Mouse (Mus musculus): ENCODE measurements around the gene Chkb.
A peak's percentile ranks its signal among the peaks of the same experiment; 100 is the strongest.

Chkb gene

GRCm38 (mm10) chr15:89429352-89430221 lies at the start of gene Chkb, which contains the start of the genes C730034F03Rik and Gm44502:
TSS of gene Chkb (minus strand) at chr15:89429908.
TSS of gene C730034F03Rik (plus strand) at chr15:89429589.
TSS of gene Gm44502 (minus strand) at chr15:89429696.
- peak; percentile 90 for DNase-seq (ENCODE audit: low spot score in 2 of 2)

GRCm38 (mm10) chr15:89478622-89479021 lies 48.9 kb upstream of the Chkb start:
- no peak for DNase-seq (ENCODE audit: low spot score in 2 of 2)

GRCm38 (mm10) chr15:89477806-89478205 lies 48.1 kb upstream of the Chkb start:
- no peak for DNase-seq (ENCODE audit: low spot score in 2 of 2)

DNA sequence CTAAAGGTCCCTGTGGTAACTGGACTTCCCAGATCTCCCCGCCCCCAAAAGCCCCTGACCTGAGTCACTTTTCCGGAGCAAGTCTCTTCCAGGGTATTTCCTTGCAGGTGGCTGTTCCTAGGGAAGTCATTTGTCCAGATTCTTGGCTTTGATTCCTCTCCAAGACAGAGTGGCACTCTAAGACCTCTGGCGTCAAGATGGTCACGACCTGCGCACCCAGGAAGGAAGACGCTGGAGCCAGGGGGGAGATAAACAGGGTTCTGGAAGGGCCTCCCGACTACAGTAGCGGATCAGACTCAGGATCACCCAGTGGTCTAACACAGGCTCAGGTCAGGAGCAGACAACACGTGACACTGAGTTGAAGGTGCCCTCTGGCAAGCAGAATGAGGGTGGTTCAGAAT lies 47.4 kb upstream of the Chkb start, which contains the start of gene Arsa:
TSS of gene Arsa (minus strand) at position 335 of the 401 bp plus-strand sequence.
- no peak for DNase-seq (ENCODE audit: low spot score in 2 of 2)

DNA sequence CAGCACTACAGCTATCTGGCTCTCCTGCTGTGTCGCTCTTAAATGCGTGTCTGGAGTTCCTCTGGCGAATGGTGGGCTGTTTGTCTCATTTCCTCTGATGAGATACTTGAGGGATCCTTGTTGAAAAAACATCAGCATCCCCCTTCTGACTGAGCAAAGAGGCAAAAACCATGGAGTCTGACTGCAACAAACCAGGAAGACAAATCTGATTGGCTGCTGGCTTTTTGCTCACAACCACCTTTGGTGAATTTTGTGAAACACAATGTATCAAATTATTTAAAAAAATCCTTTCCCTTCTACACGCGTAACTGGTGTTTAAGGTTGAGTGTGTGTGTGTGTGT lies 46.7 kb upstream of the Chkb start:
- no peak for DNase-seq (ENCODE audit: low spot score in 2 of 2)

DNA sequence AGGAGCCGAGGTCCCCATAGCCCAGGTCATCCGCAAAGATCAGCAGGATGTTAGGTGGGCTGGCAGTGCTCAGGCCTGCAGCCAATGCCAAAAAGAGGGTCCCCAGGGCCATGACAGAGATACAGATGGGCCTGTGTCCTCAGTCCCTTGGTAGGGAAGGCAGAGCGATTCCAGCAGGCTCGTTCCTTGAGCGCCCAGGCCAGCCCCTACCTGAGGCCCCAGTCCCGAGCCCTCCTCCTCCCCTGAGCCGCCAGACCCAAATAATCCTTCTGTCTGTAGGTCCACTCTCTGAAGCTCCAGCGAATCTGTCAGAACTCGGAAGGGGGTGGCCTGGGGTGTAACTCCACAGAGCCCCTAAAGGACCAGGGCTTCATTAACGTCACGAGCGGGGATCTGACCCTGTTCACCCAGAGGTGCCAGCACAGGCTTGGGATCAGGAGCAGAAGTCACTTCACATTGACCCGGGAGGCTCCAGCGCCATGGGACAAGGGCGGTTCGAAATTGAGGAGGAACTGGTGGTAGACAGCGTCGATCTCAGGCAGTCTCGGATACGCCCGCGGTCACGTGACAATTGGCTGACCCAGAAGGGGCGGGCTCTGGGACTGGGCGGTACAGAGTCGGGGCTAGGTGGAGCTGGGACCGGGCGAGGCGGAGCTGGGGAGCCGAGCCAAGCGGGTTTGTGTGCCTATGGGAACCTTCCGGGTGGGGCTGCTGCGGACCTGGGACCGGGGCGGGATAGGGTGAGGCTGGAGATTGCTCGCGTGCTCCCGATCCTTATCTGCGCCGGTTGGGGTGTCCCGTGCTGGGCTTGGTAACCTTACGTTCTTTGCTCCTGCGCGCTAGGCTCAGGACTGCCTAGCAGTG lies 46.1 kb upstream of the Chkb start:
- DNase-seq (ENCODE audit: low spot score in 2 of 2): peak; percentile 88 to 90

GRCm38 (mm10) chr15:89475293-89475600 lies 45.5 kb upstream of the Chkb start:
- no peak for DNase-seq (ENCODE audit: low spot score in 2 of 2)

GRCm38 (mm10) chr15:89474596-89475292 lies 45.0 kb upstream of the Chkb start:
- no peak for DNase-seq (ENCODE audit: low spot score in 2 of 2)

DNA sequence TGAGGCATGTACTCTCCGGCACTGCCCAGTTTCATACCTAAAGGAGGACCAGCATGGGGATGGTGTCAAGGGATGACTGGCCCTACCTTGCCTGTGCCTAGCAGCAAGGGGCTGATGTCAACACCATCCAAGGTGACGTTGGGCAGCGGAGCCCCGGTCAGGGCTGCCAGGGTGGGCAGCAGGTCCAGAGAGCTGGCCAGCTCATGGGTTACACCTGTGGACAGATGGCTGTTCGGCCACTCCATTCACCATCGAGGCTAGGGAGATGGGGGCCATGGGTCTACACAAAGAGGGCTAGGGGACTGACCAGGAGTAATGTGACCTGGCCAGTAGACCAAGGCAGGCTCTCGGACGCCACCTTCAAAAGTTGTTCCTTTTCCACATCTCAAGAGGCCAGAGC lies 44.2 kb upstream of the Chkb start:
- DNase-seq (ENCODE audit: low spot score in 2 of 2): no peak

DNA sequence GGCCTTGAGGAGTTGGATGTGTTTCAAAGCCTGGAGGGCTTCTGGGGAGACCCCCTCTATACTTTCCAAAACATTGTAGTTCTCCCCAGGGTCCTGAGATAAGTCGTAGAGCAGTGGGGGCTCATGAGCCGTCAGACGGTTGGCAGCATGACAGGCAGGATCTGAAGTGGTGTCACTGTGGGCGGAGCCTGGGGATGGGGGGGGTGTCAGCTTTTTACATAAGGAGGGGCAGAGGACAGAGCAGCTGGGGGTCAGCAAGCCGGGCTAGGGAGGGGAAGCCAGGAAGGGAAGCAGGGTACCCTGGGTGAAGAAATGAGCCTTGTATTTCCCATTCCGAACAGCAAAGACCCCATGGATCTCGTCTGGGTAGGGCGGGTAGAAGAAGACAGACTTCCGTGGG lies 43.7 kb upstream of the Chkb start:
- DNase-seq (ENCODE audit: low spot score in 2 of 2): no peak

GRCm38 (mm10) chr15:89471476-89471875 lies 41.8 kb upstream of the Chkb start:
- DNase-seq (ENCODE audit: low spot score in 2 of 2): no peak

- no peak for DNase-seq (ENCODE audit: low spot score in 2 of 2)
These were observed 38.9 kb upstream of the Chkb start for GRCm38 (mm10) chr15:89468577-89468976.

- DNase-seq (ENCODE audit: low spot score in 2 of 2): no peak
These were observed 35.3 kb upstream of the Chkb start for GRCm38 (mm10) chr15:89465052-89465451.

GRCm38 (mm10) chr15:89463334-89464235 lies 33.9 kb upstream of the Chkb start:
- no peak for DNase-seq (ENCODE audit: low spot score in 2 of 2)

- DNase-seq (ENCODE audit: low spot score in 2 of 2): no peak
These were observed 32.5 kb upstream of the Chkb start for GRCm38 (mm10) chr15:89462176-89462575.

GRCm38 (mm10) chr15:89461321-89461720 lies 31.6 kb upstream of the Chkb start:
- no peak for DNase-seq (ENCODE audit: low spot score in 2 of 2)

GRCm38 (mm10) chr15:89460298-89460697 lies 30.6 kb upstream of the Chkb start:
- no peak for DNase-seq (ENCODE audit: low spot score in 2 of 2)

GRCm38 (mm10) chr15:89459821-89460220 lies 30.1 kb upstream of the Chkb start:
- no peak for DNase-seq (ENCODE audit: low spot score in 2 of 2)

- no peak for DNase-seq (ENCODE audit: low spot score in 2 of 2)
These were observed 29.2 kb upstream of the Chkb start for GRCm38 (mm10) chr15:89458942-89459341.

DNA sequence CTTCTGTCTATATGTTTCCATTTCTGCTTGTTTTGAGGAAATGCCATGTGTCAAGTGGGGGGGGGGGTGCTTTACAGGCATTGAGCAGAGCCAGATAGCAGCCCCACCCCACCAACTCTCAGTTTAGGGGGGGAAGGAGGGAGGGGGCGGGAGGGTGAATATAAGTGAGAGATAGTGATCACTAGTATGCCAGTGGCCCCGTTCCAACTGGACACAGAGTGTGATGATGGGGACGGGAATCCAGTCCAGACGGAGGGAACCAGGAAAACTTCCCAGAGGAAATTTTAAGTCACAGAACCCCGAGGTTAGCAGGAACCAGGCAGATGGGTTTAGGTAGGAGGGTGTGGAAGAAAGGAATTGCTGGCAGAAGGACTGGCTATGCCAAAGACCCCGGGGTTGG lies 25.9 kb upstream of the Chkb start:
- no peak for DNase-seq (ENCODE audit: low spot score in 2 of 2)

DNA sequence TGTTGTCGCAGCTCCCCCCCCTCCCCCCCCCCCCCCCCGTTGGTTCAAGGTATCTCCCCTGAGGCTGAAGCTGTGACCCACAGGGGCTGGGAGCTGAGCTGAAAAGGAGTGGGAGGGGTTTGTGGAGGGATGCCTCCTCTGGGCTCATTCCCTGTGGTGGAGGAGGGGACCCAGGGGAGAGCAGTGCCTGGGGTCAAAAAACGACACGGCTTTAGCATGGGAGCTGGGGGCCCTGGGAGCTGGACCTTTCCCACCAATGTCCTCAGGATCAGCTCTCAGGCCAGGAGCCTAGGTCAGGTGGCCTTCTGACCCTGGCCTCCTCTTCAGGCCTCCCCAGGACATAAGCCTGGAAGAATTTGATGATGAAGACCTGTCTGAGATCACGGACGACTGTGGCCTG lies 25.1 kb upstream of the Chkb start:
- DNase-seq (ENCODE audit: low spot score in 2 of 2): no peak
